Mouse (Mus musculus) lung, adult 2 months (tissue): ENCODE data around the gene Nudt1.

Source experiments
- CTCF ChIP-seq: fragments of 200-500 bp; IDR thresholded peaks from 2 replicates; pipeline ENCODE4 v1.5.1; 2011; ENCODE audit warnings: mild to moderate bottlenecking, low read length, control low read depth; ENCODE audit not compliant: insufficient read depth
- POLR2A ChIP-seq: fragments of 200-500 bp; IDR thresholded peaks from 2 replicates; pipeline ENCODE4 v1.6.1; 2011; ENCODE audit warnings: low read depth, mild to moderate bottlenecking, control low read depth, low read length, borderline replicate concordance; ENCODE audit errors: extremely low read depth

- no peak for TF ChIP-seq POLR2A
- TF ChIP-seq CTCF: no peak
Observed at GRCm38 (mm10) chr5:140332519-140332918, 11.1 kb downstream of the Nudt1 start.
